Mouse (Mus musculus): ENCODE data around the gene Psrc1.

- no peak for TF ChIP-seq CTCF (IDR thresholded peaks at IDR 0.05; ENCODE audit: low read depth)
- no peak for TF ChIP-seq EP300 (IDR thresholded peaks at IDR 0.05; ENCODE audit: low read depth)
Observed at GRCm38 (mm10) chr3:108355245-108355644, 28.4 kb upstream of the Psrc1 start.
